Mouse (Mus musculus): ENCODE data around the gene Greb1.

GRCm38 (mm10) chr12:16779165-16779564 lies 21.5 kb downstream of the Greb1 start:
- TF ChIP-seq CTCF (IDR thresholded peaks at IDR 0.05) (no peak), EP300 (IDR thresholded peaks at IDR 0.05; ENCODE audit: insufficient read depth, low read depth, low read length) (no peak), POLR2A (IDR thresholded peaks at IDR 0.05; ENCODE audit: insufficient read depth, low read depth, low read length) (no peak)
